Mouse (Mus musculus) testis, adult 2 months (tissue): ENCODE measurements around the gene Dnmbp. TPM values are rescaled to one million over a fixed set of nuclear protein-coding genes. Genes with fewer than 3 reads are reported as not detected.

Source experiments
- H3K27ac ChIP-seq: fragments of 200-500 bp; 2 replicates; pipeline ENCODE4 v1.5.1; 2012; ENCODE audit warnings: low read depth, low read length; ENCODE audit not compliant: control insufficient read depth, insufficient read depth
- H3K27me3 ChIP-seq: fragments of 200-500 bp; 2 replicates; pipeline ENCODE4 v1.6.1; 2012; ENCODE audit warnings: mild to moderate bottlenecking, low read length, moderate library complexity; ENCODE audit not compliant: control insufficient read depth, insufficient read depth
- H3K36me3 ChIP-seq: fragments of 200-500 bp; 2 replicates; pipeline ENCODE4 v1.6.1; 2012; ENCODE audit warnings: mild to moderate bottlenecking, low read length; ENCODE audit not compliant: control insufficient read depth, insufficient read depth
- H3K4me1 ChIP-seq: fragments of 200-500 bp; 2 replicates; pipeline ENCODE4 v1.6.1; 2012; ENCODE audit warnings: low read length; ENCODE audit not compliant: control insufficient read depth, insufficient read depth
- H3K4me3 ChIP-seq: fragments of 200-500 bp; 2 replicates; pipeline ENCODE4 v1.5.1; 2012; ENCODE audit warnings: low read depth, mild to moderate bottlenecking, low read length, moderate library complexity, mixed read lengths; ENCODE audit not compliant: control insufficient read depth
- CTCF ChIP-seq: fragments of 200-500 bp; IDR thresholded peaks from 2 replicates; pipeline ENCODE4 v1.5.1; 2012; ENCODE audit warnings: low read depth, mild to moderate bottlenecking, inconsistent platforms, low read length, moderate library complexity; ENCODE audit not compliant: control insufficient read depth, insufficient read depth, insufficient replicate concordance
- POLR2A ChIP-seq: fragments of 200-500 bp; IDR thresholded peaks from 2 replicates; pipeline ENCODE4 v1.6.1; 2012; ENCODE audit warnings: low read depth, mild to moderate bottlenecking, inconsistent platforms, low read length, moderate library complexity; ENCODE audit not compliant: control insufficient read depth
- polyA plus RNA-seq: library from polyadenylated mRNA; depleted of rRNA; stranded (reverse); fragments of >200 nt; gene quantifications from 2 replicates; pipeline ENCODE4 v1.2.3, GENCODE M21; 2012; rRNA removed

Dnmbp gene
- 10.0 and 10.7 TPM in 2 replicates for polyA plus RNA-seq

DNA sequence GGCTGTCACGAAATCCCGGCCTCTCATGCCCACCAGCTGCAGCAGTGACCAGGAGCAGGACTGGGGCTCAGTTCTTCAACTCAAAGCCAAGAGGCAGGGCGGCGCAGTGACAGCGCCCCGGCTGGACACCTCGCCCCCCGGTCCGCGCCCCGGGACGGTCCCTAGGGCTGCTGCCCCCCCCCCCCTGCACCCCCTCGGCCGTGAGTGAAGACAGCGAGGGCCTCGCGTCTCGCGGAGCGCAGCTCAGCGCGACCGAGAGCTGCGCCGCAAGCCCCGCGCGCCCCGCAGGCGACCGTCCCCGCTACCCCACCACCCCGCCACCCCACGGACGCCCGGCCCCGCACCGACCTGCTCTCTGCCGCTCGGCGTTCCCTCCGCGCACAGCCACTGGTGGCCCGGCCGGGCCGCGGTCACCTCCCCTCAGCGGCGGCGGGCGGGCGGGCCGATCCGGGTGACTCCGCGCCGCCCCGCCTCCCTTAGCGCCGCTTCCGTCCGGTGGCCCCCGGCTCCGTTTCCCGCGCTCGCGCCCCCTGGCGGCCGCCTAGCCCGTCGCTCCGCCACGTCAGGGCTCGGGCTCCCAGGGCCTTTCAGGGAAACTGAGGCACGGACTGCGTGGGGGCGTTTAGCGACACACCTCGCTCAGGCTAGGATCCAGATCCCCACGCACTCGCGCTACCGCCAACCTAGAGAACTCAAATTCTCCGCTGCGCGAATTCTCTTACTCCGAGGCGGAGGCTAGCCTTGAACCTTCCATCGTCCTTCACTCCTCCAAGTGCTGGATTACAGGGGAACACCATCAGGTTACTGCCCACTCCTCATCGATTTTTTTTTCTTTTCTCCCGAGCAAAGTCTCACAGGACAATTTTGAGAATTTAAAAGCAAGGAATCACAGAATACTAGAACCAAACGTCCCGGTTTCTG is at the start of gene Dnmbp:
Dnmbp (minus strand) TSS at position 423 of the 921 bp plus-strand sequence.
- no peaks in the 10 kb centered on the region; the same call in 1 of the 2 replicates for H3K27me3 ChIP-seq
- no peaks in the 10 kb centered on the region for H3K36me3 ChIP-seq
- H3K4me3 ChIP-seq = peak within 1 kb of the TSS; percentile 86
- H3K27ac ChIP-seq = peak within 1 kb of the TSS; percentile 70
- TF ChIP-seq POLR2A = peak; percentile 37; the same call in 1 of the 2 replicates
- TF ChIP-seq CTCF = peak; percentile 74
- peaks cover 5% of the 10 kb centered on the region for H3K4me1 ChIP-seq

DNA sequence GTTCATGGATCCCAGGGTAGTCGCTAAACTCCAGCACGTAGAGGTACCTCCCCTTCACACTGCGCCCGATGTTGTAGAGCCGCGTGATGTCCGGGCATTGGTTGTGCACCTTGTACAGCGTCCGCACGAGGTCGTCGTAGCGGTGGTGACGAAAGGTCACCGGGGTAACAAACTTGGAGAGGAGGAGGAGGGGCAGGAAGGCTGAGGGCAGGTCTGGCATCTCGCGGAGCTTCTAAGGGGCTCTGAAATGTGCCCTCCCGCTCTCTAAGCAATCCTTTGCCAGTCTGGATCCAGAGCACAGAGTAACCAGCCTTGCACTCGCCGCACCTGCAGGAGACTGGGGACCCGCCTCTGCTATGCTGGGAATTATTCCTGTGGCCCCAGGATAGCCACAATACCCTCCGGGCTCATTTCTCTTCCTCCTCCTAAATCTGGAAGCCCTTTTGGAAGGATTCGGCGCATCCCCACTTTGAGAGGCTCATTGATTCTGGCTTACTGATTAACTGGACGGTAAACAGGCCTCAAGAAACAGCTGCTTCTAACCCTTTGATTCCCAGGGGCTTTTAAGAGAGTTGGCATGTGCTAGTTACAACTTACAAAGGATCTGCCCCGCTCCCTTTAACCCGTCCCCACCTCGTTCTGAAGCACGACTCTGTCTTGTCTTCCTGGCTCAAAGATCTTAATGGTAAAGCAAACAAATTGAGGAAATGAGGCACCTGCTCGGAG is 46.2 kb upstream of the Dnmbp start, which contains the start of gene Cpn1:
Cpn1 (minus strand) TSS at position 488 of the 726 bp plus-strand sequence.
- TF ChIP-seq POLR2A = no peak
- no peak for TF ChIP-seq CTCF
- no peak within 1 kb of the TSS for H3K4me3 ChIP-seq

DNA sequence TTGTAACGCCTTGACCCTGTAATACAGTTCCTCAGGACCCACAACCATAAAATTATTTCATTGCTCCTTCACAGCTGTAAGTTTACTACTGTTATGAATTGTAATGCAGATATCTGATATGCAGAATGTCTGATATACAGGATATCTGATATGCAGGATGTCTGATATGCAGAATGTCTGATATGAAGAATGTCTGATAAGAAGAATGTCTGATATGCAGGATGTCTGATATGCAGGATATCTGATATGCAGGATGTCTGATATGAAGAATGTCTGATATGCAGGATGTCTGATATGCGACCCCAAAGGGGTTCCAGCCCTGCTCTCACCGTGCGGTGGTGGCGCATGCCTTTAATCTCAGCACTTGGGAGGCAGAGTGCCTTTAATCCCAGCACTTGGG is 42.0 kb upstream of the Dnmbp start:
- TF ChIP-seq POLR2A (no peak), CTCF (no peak)
- Histone ChIP-seq H3K4me1 (peaks cover 15% of the 10 kb centered on the region), H3K27me3 (no peaks in the 10 kb centered on the region), H3K36me3 (no peaks in the 10 kb centered on the region), H3K4me3 (no peak overlapping the region), H3K27ac (no peak overlapping the region)

More for the DNA sequence above, 46.2 kb upstream of the Dnmbp start, which contains the start of gene Cpn1:
- Histone ChIP-seq H3K36me3 (no peaks in the 10 kb centered on the region), H3K4me1 (peaks cover 11% of the 10 kb centered on the region), H3K27me3 (no peaks in the 10 kb centered on the region), H3K27ac (no peak within 1 kb of the TSS)

DNA sequence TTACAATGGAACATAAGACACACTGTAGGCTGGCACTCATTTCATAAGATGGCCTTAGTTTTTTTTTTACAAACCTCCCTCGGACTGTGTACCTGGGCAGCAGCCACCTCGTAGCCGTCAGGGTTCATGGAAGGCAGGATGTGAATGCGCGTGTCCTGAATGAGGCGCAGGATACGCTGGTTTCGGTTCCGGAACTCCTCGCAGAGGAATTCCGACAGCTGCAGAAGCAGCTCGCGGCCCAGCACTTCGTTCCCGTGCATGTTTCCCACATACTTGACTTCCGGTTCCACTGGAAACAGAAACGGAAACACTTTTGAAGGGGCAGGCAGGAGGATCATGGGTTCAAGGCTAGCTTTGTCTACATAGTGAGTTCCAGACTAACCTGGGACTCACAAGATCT is 40.7 kb upstream of the Dnmbp start:
- Histone ChIP-seq H3K36me3 (no peaks in the 10 kb centered on the region), H3K4me3 (peak overlapping the region; percentile 21), H3K4me1 (peaks cover 15% of the 10 kb centered on the region), H3K27me3 (no peaks in the 10 kb centered on the region), H3K27ac (no peak overlapping the region)
- TF ChIP-seq CTCF = no peak
- TF ChIP-seq POLR2A = no peak

DNA sequence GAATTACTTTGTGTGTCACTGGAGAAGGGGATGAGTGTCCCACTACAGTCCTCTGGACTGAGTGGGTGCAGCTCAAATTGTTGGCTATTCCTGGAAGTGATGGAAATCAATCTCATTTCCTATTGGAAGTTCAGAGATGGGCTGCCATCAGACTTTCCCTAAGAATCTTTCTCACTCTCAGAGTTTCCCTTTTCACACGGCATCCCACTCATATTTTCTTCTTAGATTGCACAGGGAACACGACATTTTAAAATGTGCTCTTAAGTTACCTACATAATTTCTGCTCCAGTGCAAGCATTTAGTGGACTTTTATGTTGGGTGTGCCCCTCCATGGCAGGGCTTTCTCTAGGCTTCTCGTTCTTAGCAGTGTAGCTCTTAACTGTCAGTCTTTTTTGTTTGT is 37.8 kb upstream of the Dnmbp start:
- H3K4me1 ChIP-seq = peaks cover 14% of the 10 kb centered on the region
- peak overlapping the region; percentile 83; the same call in 1 of the 2 replicates for H3K4me3 ChIP-seq
- no peaks in the 10 kb centered on the region for H3K27me3 ChIP-seq
- H3K36me3 ChIP-seq = no peaks in the 10 kb centered on the region
- TF ChIP-seq CTCF (no peak), POLR2A (no peak)
- H3K27ac ChIP-seq = no peak overlapping the region; the same call in 1 of the 2 replicates

DNA sequence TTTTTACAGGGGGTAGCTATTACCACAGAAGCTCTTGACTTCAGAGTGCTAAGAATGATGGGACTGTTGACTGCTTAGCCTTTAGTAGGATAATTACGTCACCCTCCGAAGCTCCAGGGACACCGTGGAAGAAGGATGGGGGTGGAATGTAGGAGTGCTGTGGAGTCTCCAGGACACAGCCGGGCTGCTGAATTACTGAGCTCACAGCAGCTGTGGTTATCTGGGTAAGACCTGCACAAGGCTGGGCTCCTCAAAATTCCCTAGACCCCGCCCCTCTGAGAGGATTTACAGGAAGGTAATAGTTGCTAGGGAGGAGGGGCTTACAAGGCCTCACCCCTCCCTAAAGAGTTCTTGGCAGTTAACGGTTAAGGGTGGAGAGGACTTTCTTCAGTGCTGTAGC is 36.7 kb upstream of the Dnmbp start:
- no peaks in the 10 kb centered on the region for H3K27me3 ChIP-seq
- TF ChIP-seq POLR2A (0 out of 2 replicates have a peak, but pooled peaks have one; percentile 8), CTCF (no peak)
- peak overlapping the region; percentile 83 for H3K4me3 ChIP-seq
- H3K36me3 ChIP-seq = no peaks in the 10 kb centered on the region
- peaks cover 14% of the 10 kb centered on the region for H3K4me1 ChIP-seq
- peak overlapping the region; percentile 97 for H3K27ac ChIP-seq

DNA sequence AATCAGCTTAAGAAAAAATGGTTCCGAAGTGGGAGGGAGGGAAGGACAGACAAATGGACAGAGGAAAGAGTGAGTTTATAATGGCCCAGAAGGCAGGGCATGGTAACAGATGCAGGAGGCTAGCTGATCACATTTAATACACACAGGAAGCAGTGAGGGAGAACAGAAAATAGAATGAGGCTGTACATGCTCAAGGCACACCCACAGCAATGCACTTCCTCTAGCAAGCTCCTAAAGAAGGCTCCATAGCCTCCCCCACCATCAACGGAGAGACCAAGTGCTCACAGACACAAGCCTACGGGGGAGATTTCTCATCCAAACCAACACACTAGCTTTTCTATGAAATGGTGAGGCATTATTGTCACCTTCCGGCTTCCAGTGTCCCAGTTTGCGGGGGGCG is 34.2 kb upstream of the Dnmbp start:
- Histone ChIP-seq H3K27ac (no peak overlapping the region), H3K27me3 (no peaks in the 10 kb centered on the region), H3K36me3 (no peaks in the 10 kb centered on the region), H3K4me3 (no peak overlapping the region), H3K4me1 (peaks cover 9% of the 10 kb centered on the region)
- no peak for TF ChIP-seq POLR2A
- TF ChIP-seq CTCF = no peak
